In the genomic region with DNA sequence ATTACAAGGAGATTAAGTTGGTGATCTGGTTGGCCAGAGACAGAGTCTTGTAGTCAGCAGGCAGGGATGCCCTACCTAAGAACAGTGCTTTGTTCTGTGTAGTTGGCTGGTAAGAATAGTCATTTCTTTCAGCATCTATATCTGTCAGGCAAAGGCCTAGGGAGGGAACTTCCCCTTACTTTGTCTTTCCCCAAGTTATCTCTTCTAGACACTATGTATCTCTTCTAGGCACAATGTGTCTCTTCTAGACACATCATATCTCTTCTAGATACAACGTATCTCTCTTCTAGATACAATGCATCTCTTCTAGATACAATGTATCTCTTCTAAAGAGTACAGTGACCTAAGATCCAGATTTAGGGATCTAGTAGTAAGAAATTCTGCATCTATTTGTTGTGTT, we compare ENCODE assay signal across 25 mouse cellular contexts.
"Had no signal": no experiment of that assay in that cellular context is flagged by ENCODE, and none has a peak within 500 bp of the region (broad histone marks: within the 10 kb centered on the region; RNA-seq: fewer than 3 reads in every experiment).

No protein-coding gene starts in this region.

- H3K4me1 ChIP-seq: embryonic facial prominence, embryonic 15.5 days; forebrain, embryonic 10.5 days; forebrain, embryonic 12.5 days; forebrain, embryonic 13.5 days; forebrain, embryonic 15.5 days had no signal

- H3K9me3 ChIP-seq: embryonic facial prominence, embryonic 10.5 days; embryonic facial prominence, embryonic 12.5 days; embryonic facial prominence, embryonic 13.5 days; embryonic facial prominence, embryonic 15.5 days; forebrain, embryonic 10.5 days; forebrain, embryonic 12.5 days; forebrain, embryonic 13.5 days; forebrain, embryonic 15.5 days had no signal

- DNase-seq: cerebellum, adult 9-11 months; cerebellum, postnatal 10 days; cerebellum, postnatal 14 days; cerebellum, postnatal 25 days; cerebellum, postnatal 36 days; embryo, embryonic 11 days; forebrain, postnatal 0 days; gastrocnemius, adult 2 months; gastrocnemius, postnatal 10 days; gastrocnemius, postnatal 14 days; gastrocnemius, postnatal 25 days; gastrocnemius, postnatal 36 days; heart, adult 18-20 months; heart, adult 2 months had no signal

- H3K27ac ChIP-seq: embryonic facial prominence, embryonic 10.5 days; embryonic facial prominence, embryonic 12.5 days; embryonic facial prominence, embryonic 13.5 days; embryonic facial prominence, embryonic 15.5 days; forebrain, embryonic 10.5 days; forebrain, embryonic 12.5 days; forebrain, embryonic 13.5 days; forebrain, embryonic 15.5 days; gastrocnemius, adult 2 months; heart, adult 2 months had no signal

- H3K4me3 ChIP-seq: embryonic facial prominence, embryonic 10.5 days; embryonic facial prominence, embryonic 12.5 days; embryonic facial prominence, embryonic 13.5 days; embryonic facial prominence, embryonic 15.5 days; erythroblast, embryonic 14.5 days; forebrain, embryonic 10.5 days; forebrain, embryonic 12.5 days; forebrain, embryonic 13.5 days; forebrain, embryonic 15.5 days; gastrocnemius, adult 2 months; heart, adult 2 months had no signal

- ATAC-seq: forebrain, embryonic 13.5 days; forebrain, embryonic 14.5 days; forebrain, embryonic 15.5 days; forebrain, embryonic 16.5 days; forebrain, postnatal 0 days had no signal

- H3K4me2 ChIP-seq: embryonic facial prominence, embryonic 12.5 days; embryonic facial prominence, embryonic 13.5 days; embryonic facial prominence, embryonic 15.5 days; forebrain, embryonic 12.5 days; forebrain, embryonic 13.5 days; forebrain, embryonic 15.5 days had no signal

- H3K27me3 ChIP-seq: embryonic facial prominence, embryonic 12.5 days; embryonic facial prominence, embryonic 13.5 days; embryonic facial prominence, embryonic 15.5 days; forebrain, embryonic 12.5 days; forebrain, embryonic 13.5 days; forebrain, embryonic 15.5 days had no signal

- H3K9ac ChIP-seq: embryonic facial prominence, embryonic 12.5 days; embryonic facial prominence, embryonic 13.5 days; embryonic facial prominence, embryonic 15.5 days; forebrain, embryonic 12.5 days; forebrain, embryonic 13.5 days; forebrain, embryonic 15.5 days; forebrain, postnatal 0 days had no signal

- H3K36me3 ChIP-seq: embryonic facial prominence, embryonic 10.5 days; embryonic facial prominence, embryonic 12.5 days; embryonic facial prominence, embryonic 13.5 days; embryonic facial prominence, embryonic 15.5 days; forebrain, embryonic 10.5 days; forebrain, embryonic 12.5 days; forebrain, embryonic 15.5 days had no signal
